Mouse (Mus musculus) lung, adult 18-20 months (tissue): ENCODE data around the gene Gm10197.

ENCODE experiments used
- DNase-seq, 2 experiments: peaks; one replicate each; pipeline ENCODE4 v3.0.0; 2022; ENCODE audit warnings: mixed read lengths in 2 of 2

Gm10197 gene

DNA sequence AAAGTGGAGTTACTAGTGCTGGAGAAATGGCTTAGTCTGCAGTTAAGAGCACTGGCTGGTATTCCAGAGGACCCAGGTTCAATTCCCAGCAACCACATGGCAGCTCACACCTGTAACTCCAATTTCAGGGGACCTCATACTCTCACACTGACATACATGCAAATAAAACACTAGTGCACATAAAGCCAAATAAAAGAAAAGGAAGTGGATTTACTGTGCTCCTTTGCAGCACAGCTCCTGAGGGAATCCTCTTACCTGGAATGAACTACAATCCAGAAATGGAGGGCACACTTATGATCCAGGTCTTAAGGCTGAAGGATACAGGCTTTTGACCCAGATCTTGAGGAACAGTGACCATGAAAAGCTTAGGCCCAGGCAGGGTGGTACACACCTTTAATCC is 22.1 kb upstream of the Gm10197 start:
- DNase-seq, result no peak

DNA sequence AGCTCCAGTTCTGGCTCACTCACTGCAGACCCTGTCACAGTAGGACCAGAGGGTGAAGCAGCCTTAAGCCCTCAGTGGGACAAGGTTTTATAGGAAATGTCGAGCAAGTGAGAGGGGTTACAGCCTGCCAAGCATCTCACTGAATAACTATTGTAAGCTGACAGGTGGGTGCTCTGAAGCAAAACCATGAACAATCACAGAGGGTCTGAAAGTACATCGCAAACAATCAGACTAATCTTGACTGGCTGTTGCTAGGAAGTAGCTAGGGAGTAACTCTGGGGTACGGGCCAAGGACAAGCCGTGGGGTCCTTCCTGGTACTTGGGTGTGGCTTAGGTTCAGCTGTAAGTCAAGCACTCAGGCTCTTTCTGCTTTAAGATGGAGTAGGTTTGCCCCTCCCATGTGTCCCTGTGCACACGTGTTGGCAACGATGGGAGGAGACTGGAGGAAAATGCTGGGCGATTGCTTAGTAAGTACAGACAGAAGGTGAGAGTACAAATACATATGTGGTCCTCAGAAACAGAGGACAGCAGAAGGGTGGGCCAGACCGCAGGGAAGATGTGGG is 21.3 kb upstream of the Gm10197 start:
- DNase-seq, result peak; percentile 23 to 57

DNA sequence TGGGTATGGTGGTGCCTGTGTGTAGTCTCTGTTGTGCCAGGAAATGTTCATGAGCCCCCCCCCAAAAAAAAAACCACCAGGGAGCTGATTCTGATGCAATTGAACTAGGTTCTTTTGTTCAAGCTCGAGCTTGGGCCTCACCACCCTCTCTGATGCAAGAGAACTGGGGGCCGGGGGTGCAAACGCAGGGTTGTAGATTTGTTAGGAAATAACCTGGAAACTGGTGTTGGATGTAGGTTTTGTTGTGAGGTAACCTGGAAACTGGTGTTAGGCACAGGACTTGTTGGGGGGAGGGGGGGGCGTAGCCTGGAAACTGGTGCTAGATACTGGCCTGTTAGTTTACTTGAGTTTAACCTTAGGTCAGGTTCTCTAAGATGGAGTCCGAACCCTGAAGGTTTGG is 20.2 kb upstream of the Gm10197 start:
- no peak for DNase-seq

DNA sequence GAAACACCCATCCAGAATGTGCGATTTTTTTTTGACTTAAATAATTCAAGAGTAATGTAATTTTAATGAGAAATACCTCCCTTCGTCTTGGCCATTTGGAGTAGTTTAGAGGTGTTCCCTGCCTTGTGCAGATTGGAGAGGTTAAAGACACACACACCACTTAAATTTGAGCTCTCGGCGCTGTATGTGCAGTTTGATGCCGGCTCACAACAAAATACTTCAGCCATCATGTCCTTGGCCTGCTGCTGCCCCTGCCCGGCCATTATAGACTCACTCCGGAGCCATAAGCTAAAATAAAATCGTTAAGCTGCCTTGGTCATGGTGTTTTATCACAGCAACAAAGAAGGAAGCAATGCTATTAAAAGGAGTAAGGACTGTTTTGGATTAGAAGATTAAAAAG is 19.8 kb upstream of the Gm10197 start:
- no peak for DNase-seq

DNA sequence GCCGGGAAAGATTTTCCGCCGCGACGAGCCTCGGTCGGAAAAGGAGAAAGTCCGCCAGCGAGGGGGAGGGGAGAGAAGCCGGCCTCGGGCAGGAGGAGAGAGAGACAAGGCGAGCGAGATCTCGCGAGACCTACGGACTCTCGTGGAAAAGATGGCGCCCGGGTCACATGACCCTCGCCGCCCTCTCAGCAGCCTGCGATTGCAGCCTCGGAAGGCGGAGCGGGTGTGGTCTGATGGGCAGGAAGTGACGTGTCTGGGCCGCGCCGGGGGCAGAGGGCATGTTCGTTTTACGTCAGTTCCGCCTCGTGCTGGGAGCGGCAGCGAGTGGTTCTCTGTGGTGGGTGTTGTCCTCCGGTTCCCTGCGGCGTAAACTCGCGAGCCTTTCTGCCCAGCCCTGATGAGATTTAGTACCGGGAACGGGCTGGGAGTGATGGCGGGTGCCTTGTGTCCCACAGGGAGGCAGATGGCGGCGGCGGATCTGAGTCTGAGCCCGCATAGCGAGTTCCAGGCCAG is 19.0 kb upstream of the Gm10197 start, which contains the start of gene Smndc1:
TSS of gene Smndc1 (minus strand) at position 84 of the 513 bp plus-strand sequence.
- DNase-seq, result peak; percentile 99 to 100

DNA sequence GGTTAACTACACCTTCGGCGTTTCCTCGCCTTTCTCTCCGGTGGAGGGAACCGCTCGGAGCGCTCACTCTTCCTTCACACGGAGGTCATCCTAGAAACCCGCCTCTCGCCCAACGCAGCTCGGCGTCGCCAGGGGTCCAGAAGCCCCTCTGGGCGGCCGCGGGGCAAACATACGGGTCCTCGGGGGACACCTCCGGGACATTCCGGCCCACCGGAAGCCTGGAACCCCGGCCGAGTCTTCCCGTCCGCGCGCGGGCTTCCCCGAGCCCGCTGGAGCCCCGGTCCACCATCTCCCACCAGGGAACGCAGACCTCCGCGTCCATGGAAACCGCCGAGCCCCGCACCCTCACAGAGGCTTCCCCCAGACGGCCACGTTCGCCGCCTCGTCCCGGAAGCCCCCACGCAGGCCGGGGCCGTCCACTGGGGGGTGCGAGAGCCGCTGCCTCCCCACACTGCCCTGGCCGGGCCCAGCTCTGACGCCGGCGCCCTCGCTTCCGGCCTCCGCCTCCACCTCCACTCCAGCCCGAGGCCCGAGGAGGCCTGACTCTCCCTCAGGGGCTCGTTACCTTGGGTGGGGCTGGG is 18.4 kb upstream of the Gm10197 start:
- peak in 1 of 2 experiments; percentile 72 for DNase-seq

DNA sequence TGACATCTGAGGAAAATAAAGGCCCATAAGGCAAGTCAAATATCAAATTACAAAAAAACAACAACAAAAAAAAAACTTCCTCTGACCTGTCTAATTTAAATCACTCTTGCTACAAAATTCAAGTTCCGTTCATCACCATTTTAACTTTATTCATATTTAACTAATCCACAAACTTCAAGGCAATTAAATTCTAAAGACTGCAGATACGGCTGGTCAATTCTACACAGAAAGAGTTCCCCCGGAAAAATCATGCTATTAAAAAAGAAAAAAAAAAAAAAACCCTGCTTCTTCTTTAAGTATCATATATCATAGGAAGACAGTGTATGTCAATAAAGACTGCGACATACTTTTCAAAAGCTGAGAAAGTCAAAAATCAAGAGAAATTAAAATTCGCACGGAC is 17.9 kb upstream of the Gm10197 start:
- no peak for DNase-seq

DNA sequence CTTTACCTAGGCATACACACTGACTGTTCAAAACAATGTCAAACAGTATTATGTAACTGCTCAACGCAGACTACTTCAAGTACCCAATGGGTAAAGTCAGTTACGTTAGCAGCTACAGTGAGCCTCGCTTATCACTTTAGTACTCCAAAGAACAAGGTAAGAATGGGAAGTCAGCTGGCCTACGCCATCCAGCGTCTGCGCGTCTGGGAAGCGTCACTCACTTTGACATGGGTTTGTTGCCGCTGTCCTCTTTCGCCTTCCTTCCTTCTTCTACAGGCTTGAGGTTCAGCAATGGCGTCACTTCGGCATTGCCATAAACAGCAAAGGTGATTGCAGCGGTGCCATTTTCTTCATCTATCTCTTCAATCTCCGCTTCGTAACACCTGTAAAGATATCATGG is 11.8 kb upstream of the Gm10197 start:
- no peak for DNase-seq

DNA sequence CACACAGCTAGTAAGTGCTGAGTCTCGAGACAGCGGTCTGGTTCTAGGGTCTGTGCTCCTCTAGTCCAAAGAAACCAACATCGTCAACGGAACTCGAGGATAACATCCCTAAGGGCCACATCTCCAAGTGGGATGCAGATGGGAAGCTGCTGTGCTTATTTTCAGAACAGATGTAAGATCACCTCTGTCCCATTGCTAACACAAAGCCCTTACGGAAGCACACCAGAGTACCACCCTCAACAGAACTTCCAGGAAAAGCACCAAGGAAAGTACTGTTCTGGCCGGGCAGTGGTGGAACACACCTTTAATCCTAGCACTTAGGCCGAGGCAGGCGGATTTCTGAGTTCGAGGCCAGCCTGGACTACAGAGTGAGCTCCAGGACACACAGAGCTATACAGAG is 6.9 kb upstream of the Gm10197 start:
- DNase-seq, result no peak

DNA sequence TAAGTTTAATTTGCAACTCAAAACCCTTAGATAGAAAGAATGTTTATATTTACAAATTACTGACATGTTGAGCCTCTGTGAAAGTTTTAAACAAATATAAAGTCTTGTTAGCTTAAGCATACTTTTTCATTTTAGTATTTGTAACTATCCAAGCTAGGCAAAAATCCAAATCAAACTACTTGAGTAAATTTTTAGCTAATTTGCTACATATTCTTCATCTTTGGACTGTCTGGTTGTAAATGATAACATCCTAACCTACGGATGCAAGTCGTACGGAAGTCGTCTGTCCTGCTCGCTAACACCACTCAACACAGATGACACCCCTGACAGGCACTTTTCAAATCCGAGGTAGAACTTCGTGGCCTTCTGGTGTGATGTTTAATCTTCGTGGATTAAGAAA is 6.1 kb upstream of the Gm10197 start:
- DNase-seq, result no peak

DNA sequence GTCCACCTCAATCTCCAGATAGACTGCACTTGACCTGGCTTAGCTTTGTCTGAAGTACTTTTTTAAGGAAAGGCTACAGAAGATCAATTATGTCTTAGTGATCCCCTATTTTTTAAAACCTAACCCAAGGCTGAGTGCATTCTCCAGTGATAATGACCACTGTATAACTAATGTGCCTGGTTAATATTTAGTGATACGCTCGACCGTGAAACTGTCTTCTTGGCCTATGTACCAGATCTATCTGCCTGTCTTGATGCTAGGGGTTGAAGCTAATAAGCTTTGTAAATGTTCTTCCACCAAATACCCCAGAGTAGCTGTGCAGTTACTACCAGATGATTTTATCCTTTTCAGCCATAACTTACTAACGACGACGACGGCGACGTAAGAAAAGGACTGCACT is 4.2 kb upstream of the Gm10197 start:
- no peak for DNase-seq

DNA sequence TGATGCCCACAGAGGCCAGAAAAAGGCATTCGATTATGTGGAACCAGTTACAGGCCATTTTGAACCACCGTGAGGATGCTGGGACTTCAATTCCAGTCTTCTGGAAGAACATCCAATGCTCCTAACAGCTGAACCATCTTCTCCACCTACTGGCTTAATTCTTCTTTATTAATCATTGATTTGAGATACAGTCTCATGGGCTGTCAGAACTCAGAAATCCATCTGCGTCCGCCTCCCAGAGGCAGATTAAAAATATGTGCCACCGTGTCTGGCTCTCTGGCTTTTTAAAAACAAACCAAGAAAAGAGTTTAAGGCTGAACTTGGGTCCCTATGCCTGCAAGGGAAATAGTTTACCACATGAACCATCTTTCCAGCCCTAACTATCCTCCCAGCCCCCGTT is 3.7 kb upstream of the Gm10197 start:
- DNase-seq, result no peak

DNA sequence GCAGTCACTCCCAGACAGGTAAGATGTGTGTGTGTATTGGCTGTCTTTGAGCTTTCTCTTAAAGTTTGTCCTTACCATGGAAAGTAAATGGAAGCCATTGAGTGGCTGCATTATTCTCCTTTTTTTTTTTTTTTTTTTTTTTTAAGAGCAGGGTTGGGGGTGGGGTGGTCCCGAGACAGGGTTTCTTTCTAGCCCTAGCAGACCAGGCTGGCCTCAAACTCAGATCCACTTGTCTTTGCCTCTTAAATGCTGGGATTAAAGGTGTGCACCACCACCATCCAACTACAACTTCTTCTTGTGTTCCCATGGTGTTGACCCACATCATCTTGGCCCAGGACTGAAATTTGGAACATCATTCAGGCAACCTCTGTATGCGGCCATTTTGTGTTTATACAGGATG is 2.0 kb upstream of the Gm10197 start:
- DNase-seq, result no peak

DNA sequence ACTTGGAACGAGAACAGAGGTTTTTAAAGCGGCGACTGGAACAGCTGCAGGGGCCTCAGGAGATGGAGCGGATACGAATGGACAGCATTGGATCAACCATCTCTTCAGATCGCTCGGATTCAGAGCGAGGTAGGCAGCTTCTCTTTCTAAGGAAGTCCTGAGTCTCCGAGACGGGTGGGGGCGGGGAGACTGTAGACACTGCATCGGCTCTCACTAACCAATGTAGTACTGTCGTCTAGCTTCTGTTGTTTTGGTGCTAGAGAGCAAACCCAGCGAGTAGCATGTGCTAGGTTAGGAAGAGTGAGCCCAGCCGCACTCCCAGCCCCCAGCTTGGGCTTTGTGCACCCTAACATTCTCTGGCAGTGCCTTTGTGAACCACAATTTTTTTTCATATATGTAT is 1.3 kb downstream of the Gm10197 start:
- DNase-seq, result no peak

DNA sequence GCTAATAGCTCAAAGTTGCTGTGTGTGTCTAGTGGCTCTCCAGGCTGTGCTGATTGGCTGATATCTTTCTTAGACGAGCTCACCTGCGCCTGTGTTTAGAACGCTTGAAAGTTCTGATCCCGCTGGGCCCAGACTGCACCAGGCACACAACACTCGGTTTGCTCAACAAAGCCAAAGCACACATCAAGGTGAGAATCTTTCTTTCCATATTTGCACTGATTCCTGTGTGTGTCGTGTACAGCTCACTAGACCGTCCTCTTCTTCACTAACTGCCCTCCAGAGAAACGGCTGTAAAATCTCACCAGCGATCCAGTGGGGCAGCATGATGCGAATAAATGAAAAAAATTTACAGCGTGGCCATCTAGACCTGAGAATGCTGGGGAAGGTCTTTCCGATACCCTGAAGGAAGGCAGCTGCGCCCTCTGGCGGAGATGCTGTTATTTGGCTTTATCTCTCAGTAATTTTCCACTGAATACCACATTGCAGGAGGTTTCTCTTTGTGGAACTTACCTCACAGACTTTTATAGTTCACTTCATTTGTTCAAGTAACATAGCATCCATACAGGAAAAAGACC is 2.0 kb downstream of the Gm10197 start:
- DNase-seq, result peak; percentile 73 to 78

DNA sequence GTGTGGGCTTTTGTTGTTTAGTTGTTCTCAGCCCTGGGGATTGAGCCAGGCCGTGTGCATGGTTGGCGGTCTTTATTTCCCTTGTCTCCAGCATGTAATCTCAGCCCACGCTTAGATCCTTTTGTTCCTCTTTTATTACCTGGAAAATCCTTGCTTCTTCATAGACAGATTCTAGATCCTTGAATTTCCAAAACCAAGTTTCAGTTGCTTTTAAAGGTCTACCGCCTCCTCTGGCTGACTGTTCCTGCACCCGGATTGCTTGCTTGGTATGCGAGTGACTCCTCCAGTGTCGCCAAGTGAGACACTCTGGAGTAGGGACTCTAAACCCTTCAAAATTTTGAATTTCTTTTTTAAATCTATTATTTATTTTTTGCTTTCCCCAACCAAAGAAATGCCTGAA is 4.7 kb downstream of the Gm10197 start:
- no peak for DNase-seq

DNA sequence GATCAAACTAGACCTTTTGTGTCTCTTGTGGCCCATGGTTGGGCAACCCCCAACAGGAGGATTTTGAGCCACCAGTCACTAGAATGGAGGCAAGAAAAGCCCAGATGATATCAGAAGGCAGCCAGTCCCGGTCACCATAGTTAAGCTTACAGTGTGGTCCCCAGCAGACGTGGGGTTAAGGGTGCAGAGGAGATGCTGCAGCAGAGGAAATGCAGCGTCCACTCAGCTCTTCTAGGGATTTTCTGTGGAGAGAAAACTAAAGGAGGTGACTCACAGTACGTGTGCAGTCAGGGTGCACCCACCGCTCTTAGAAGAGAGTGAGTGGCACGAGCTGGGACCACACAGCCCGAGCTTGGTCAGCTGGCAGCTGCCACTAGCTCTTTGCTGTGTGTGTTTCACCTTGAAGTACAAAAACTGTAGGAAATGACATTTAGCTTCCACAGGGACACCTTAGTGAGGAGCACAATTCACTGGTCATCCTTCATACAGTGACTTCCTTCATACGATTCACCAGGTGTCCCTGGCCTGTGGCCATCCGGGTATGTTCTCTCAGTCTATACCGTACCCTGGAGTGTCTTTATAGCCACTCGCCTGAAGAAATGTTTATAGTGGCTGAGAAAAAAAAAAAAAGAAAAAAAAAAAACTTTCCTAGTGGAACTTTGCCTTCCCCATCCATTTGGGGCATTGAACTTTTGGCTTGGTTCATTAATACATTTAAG is 5.3 kb downstream of the Gm10197 start:
- no peak for DNase-seq

DNA sequence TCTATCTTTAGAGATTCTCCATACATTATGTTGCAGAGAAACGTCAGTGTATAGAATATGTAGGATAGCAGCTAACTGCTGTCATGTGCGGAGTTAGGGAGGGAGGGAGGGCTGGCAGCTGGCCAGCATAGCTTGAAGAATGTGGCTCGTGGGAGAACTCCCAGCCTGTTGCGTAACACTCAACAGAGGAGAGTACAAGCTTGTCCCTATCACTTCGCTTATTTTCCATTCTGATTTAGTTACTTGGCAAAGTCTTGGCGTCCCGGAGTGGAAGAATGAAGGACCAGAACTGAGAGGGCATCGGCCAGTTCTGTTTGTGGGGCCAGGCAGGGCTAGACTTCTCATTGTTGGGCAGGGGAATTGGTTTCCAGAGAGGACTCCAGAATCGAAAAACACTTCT is 6.6 kb downstream of the Gm10197 start:
- peak; percentile 75 to 81 for DNase-seq

DNA sequence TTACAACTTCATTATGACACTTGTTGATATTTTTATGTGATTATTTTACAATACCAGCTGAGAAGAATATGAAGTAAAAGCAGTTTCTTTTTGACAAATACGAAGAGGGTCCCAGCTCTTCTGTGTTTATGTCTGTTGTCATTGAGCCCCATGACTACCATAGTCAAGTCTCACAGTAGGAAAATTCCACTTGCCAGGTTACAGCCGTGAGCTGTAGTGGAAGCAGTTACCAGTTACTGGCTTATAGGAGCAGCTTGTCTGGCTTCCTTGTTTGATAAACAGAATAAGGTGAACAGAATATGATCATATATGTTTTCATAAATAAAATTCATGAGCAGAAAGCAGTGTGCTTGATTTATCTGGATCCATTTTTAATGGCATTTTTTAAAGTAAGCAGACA is 7.0 kb downstream of the Gm10197 start:
- no peak for DNase-seq

DNA sequence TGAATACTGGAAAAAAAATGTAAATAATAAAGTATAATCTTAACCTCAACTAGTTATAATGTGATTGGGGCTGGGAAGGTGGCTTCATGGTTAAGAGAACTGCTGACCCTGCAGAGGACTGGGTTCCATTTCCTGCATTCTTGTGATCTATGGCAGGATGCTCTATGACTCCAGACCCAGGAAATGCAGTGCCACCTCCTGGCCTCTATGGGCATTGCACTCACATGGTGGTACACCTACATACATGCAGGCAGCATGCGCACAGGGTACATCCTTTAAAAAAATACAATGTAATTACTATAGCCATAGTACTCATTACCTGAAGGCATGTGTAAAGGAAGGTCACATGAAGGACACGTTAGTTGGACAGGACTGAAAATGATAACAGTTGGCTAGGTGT is 8.6 kb downstream of the Gm10197 start:
- no peak for DNase-seq

DNA sequence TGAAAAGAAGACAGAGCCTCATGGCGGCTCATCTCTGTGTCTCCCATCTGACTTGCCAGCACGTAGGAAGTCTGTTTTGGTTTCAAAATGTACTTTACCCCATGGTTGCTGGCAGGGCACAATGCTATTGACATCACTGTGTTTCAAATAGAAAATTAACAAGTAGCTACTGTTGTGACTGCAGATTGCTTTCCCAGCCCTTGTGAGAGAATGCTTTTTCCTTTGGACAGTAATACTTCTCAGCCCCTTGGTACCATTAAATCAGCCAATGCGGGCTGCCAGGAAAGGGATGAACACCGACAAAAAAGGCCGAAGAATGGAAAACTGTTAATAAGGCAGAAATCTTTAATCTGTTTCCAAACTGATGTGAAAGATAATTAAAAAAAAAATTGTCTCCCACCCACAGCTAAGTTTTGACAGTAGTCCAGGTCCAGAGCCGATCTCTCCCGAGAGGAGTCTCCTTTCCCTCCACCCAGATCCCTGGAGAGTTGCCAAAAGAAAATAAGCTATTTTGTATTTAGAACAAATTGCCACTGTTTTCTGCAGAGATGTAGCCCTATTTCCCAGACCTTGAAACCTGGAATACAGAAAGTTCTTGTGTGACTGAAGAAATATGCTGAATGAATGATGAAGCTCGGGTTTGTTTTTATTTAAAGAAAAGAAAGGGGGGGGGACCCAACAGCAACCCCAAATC is 11.2 kb downstream of the Gm10197 start:
- no peak for DNase-seq

DNA sequence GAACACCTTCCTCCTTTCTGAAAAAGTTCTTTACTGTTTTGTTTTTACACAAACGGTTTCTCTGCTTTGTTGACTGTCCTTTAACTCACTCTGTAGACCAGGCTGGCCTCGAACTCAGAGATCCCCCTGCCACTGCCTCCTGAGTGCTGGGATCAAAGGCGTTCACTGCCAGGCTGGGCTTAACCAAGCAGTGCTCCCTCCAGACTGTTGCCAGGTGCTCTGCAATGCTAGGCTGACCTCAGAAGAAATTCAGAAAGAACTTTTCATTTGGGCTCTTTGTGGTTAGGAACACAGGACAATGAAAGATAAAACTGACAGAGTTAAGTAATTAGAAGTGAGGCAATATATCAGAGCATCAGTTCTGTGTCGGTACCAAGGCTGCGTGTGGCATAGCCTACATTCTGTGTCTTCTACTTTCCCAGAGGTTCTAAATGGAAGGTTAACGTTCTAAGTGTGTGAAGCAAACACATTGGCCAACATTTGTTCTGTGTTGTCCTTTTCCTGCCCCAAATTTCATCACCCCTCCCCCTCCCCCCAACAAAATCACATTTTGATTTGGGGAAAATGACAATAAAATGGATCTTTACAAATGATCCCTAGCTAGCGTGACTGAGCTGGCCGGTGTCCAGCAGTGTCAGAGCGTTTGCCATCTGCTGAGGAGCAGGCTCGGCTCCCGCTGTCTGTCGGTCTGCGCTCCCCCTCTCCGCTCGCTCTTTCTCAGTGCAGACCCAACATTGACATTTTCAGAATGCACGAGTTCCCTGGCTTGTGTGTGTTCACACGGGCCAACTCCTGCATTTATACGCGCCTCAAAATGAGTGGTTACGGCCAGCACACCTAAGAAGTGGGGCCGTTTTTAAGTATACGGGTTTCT is 12.2 kb downstream of the Gm10197 start:
- no peak for DNase-seq
